Comparison of ENCODE assay signal across 31 mouse cellular contexts in the genomic region with DNA sequence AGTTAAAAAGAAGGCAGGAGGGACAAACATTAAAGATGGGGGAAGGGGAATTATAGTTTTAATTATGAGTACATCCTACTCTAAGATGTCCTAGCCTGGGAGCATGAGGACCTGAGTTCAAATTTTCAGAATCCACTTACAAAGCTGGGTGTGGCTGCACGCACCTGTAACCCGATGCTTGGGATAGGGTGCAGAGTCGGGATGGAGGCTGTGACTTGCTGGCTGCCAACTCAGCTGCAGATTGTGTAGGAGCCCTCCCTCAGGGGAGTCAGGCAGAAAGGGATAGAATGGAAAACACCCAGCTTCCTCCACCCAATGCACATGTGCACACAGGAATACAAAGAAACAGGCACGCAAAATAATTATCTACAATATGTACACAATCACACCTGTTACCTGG. TPM values are rescaled to one million over a fixed set of nuclear protein-coding genes. Genes with fewer than 3 reads are reported as not detected.
"Had no signal": no experiment of that assay in that cellular context is flagged by ENCODE, and none has a peak within 500 bp of the region (broad histone marks: within the 10 kb centered on the region; RNA-seq: fewer than 3 reads in every experiment).

No protein-coding gene starts in this region.

- H3K9ac ChIP-seq: limb, embryonic 12.5 days; limb, embryonic 13.5 days; limb, embryonic 15.5 days; liver, embryonic 12.5 days; liver, embryonic 13.5 days; liver, embryonic 14.5 days; liver, embryonic 15.5 days; liver, postnatal 0 days; lung, embryonic 14.5 days; lung, embryonic 15.5 days; midbrain, embryonic 12.5 days; midbrain, embryonic 13.5 days; midbrain, embryonic 15.5 days; neural tube, embryonic 12.5 days had no signal

- DNase-seq: left cerebral cortex, postnatal 4 days; liver; liver, embryonic 13.5 days; liver, postnatal 0 days; lung, adult 18-20 months; lung, adult 2 months; lung, embryonic 14.5 days; lung, postnatal 10 days; lung, postnatal 14 days; lung, postnatal 36 days; lung, postnatal 4 days; midbrain, embryonic 14.5 days had no signal

- H3K36me3 ChIP-seq: limb, embryonic 10.5 days; limb, embryonic 12.5 days; limb, embryonic 13.5 days; limb, embryonic 15.5 days; liver, embryonic 12.5 days; liver, embryonic 13.5 days; liver, embryonic 15.5 days; lung, embryonic 15.5 days; midbrain, embryonic 12.5 days; midbrain, embryonic 13.5 days; midbrain, embryonic 15.5 days; neural tube, embryonic 12.5 days had no signal

- H3K4me3 ChIP-seq: limb, embryonic 10.5 days; limb, embryonic 12.5 days; limb, embryonic 13.5 days; limb, embryonic 15.5 days; liver, embryonic 12.5 days; liver, embryonic 13.5 days; liver, embryonic 15.5 days; lung, embryonic 15.5 days; megakaryocyte, embryonic 14.5 days; midbrain, embryonic 12.5 days; midbrain, embryonic 13.5 days; midbrain, embryonic 15.5 days; myocyte; neural tube, embryonic 12.5 days had no signal

- H3K4me2 ChIP-seq: limb, embryonic 12.5 days; limb, embryonic 13.5 days; limb, embryonic 15.5 days; liver, embryonic 11.5 days; liver, embryonic 12.5 days; liver, embryonic 13.5 days; liver, embryonic 15.5 days; lung, embryonic 14.5 days; lung, embryonic 15.5 days; midbrain, embryonic 12.5 days; midbrain, embryonic 13.5 days; midbrain, embryonic 15.5 days; neural tube, embryonic 12.5 days had no signal

- ATAC-seq: liver, embryonic 12.5 days; liver, postnatal 0 days; lung, postnatal 0 days; midbrain, embryonic 13.5 days; midbrain, embryonic 15.5 days; midbrain, embryonic 16.5 days had no signal

- H3K27ac ChIP-seq: limb, embryonic 10.5 days; limb, embryonic 12.5 days; limb, embryonic 13.5 days; limb, embryonic 15.5 days; liver, embryonic 12.5 days; liver, embryonic 13.5 days; liver, embryonic 14.5 days; liver, embryonic 15.5 days; lung, embryonic 15.5 days; macrophage; midbrain, embryonic 12.5 days; midbrain, embryonic 13.5 days; midbrain, embryonic 15.5 days; neural tube, embryonic 12.5 days had no signal

- H3K9me3 ChIP-seq: limb, embryonic 10.5 days; limb, embryonic 12.5 days; limb, embryonic 13.5 days; limb, embryonic 15.5 days; liver, embryonic 12.5 days; liver, embryonic 13.5 days; liver, embryonic 15.5 days; lung, embryonic 15.5 days; midbrain, embryonic 12.5 days; midbrain, embryonic 13.5 days; midbrain, embryonic 15.5 days; neural tube, embryonic 12.5 days had no signal

RNA-seq across cellular contexts. Expression of gene Ccdc92b, which starts 6.0 kb away (rescaled TPM):
- total RNA-seq: monocyte, adult 5-6 weeks had no signal
